Mouse (Mus musculus) embryo, embryonic 11.5 days (tissue): ENCODE results near the gene Hpf1.

Experiments used
- DNase-seq: peaks from one replicate; pipeline ENCODE4 v3.0.0-alpha.2; 2012; ENCODE audit warnings: low read depth, low spot score

Hpf1 gene

GRCm38 (mm10) chr8:60895878-60896277, 5.7 kb downstream of the Hpf1 start:
- DNase-seq: no peak

- no peak for DNase-seq
Observed at GRCm38 (mm10) chr8:60900147-60900546, 9.9 kb downstream of the Hpf1 start.

- no peak for DNase-seq
Observed at GRCm38 (mm10) chr8:60912081-60912480, 21.9 kb downstream of the Hpf1 start.

- DNase-seq: no peak
Observed at GRCm38 (mm10) chr8:60912554-60912953, 22.3 kb downstream of the Hpf1 start.

GRCm38 (mm10) chr8:60919069-60919468, 28.9 kb downstream of the Hpf1 start:
- DNase-seq: no peak

GRCm38 (mm10) chr8:60920176-60920575, 30.0 kb downstream of the Hpf1 start:
- no peak for DNase-seq

GRCm38 (mm10) chr8:60933617-60934016, 43.4 kb downstream of the Hpf1 start:
- no peak for DNase-seq

- DNase-seq: no peak
Observed at GRCm38 (mm10) chr8:60938717-60939424, 48.7 kb downstream of the Hpf1 start.

- DNase-seq: no peak
Observed at GRCm38 (mm10) chr8:60942867-60943266, 52.6 kb downstream of the Hpf1 start.

- DNase-seq: no peak
Observed at GRCm38 (mm10) chr8:60947503-60947902, 57.3 kb downstream of the Hpf1 start.

GRCm38 (mm10) chr8:60949859-60950258, 59.6 kb downstream of the Hpf1 start:
- no peak for DNase-seq

- no peak for DNase-seq
Observed at GRCm38 (mm10) chr8:60951271-60951670, 61.1 kb downstream of the Hpf1 start.

GRCm38 (mm10) chr8:60951757-60952156, 61.5 kb downstream of the Hpf1 start:
- DNase-seq: no peak

GRCm38 (mm10) chr8:60952803-60953202, 62.6 kb downstream of the Hpf1 start:
- no peak for DNase-seq

GRCm38 (mm10) chr8:60954281-60955014, 64.2 kb downstream of the Hpf1 start:
- peak; percentile 73 for DNase-seq

GRCm38 (mm10) chr8:60956847-60957246, 66.6 kb downstream of the Hpf1 start:
- DNase-seq: no peak
